Comparison of ENCODE assay signal across 9 mouse cellular contexts in genomic region chr5:31202933-31203332, GRCm38 (mm10). TPM values are rescaled to one million over a fixed set of nuclear protein-coding genes. Genes with fewer than 3 reads are reported as not detected.
DNase-seq lines count a peak whose midpoint lies in the region; ATAC-seq and TF ChIP-seq lines count a peak whose summit lies in the region.
"Had no signal": no experiment of that assay in that cellular context is flagged by ENCODE, and none has a peak within 500 bp of the region (broad histone marks: within the 10 kb centered on the region; RNA-seq: fewer than 3 reads in every experiment).

No protein-coding gene starts in this region.

- no peak for ATAC-seq in heart, embryonic 11.5 days (replicated peaks; ENCODE audit: insufficient number of reproducible peaks, low FRiP score, low TSS enrichment)
- ATAC-seq in G1E (ENCODE audit: extremely low read depth, insufficient number of reproducible peaks, low FRiP score, poor library complexity, severe bottlenecking): no peak

- peak overlapping the region; percentile 86 for H3K27ac ChIP-seq in heart, embryonic 11.5 days (ENCODE audit: low read depth, low read length)
- H3K27ac ChIP-seq in hindbrain, embryonic 10.5 days: peak overlapping the region; percentile 97
- peak overlapping the region; percentile 96 for H3K27ac ChIP-seq in midbrain, embryonic 10.5 days (replicated peaks)

- DNase-seq in heart, postnatal 4 days: no peak
- DNase-seq in G1E (ENCODE audit: low spot score) (no peak), adipocyte (ENCODE audit: low spot score) (no peak)
- no peak for DNase-seq in hindbrain, embryonic 10.5 days (ENCODE audit: low spot score)
- DNase-seq in midbrain, embryonic 10.5 days (ENCODE audit: low spot score): no peak
- no peak for DNase-seq in ovary, postnatal 10 days (ENCODE audit: low spot score)
- DNase-seq in testis, postnatal 10 days (ENCODE audit: low spot score): no peak

- WGBS in heart, embryonic 11.5 days (ENCODE audit: insufficient replicate concordance): 83% methylated on average over 7 of the region's 7 CpGs
- WGBS in hindbrain, embryonic 10.5 days: 88% methylated on average over 7 of the region's 7 CpGs
- WGBS in midbrain, embryonic 10.5 days: 87% methylated on average over 7 of the region's 7 CpGs

- H3K36me3 ChIP-seq in heart, embryonic 11.5 days (ENCODE audit: control insufficient read depth, insufficient read depth, low read length): peaks cover 43% of the 10 kb centered on the region
- H3K36me3 ChIP-seq in G1E (replicated peaks): peaks cover 90% of the 10 kb centered on the region
- peaks cover 84% of the 10 kb centered on the region for H3K36me3 ChIP-seq in hindbrain, embryonic 10.5 days
- H3K36me3 ChIP-seq in midbrain, embryonic 10.5 days: peaks cover 86% of the 10 kb centered on the region

- H3K9me3 ChIP-seq in heart, embryonic 11.5 days (replicated peaks; ENCODE audit: control insufficient read depth, low read length): peaks cover 5% of the 10 kb centered on the region
- H3K9me3 ChIP-seq in G1E (replicated peaks): no peaks in the 10 kb centered on the region
- H3K9me3 ChIP-seq in hindbrain, embryonic 10.5 days: peaks cover 5% of the 10 kb centered on the region
- peaks cover 6% of the 10 kb centered on the region for H3K9me3 ChIP-seq in midbrain, embryonic 10.5 days (replicated peaks)

- no peak for TF ChIP-seq CTCF in G1E (IDR thresholded peaks at IDR 0.05; ENCODE audit: low read depth, low read length)

- peak overlapping the region; percentile 73 for H3K4me3 ChIP-seq in heart, embryonic 11.5 days (ENCODE audit: low read depth, low read length)
- H3K4me3 ChIP-seq in G1E (ENCODE audit: low read depth, low read length): peak overlapping the region; percentile 84
- peak overlapping the region; percentile 83 for H3K4me3 ChIP-seq in hindbrain, embryonic 10.5 days
- H3K4me3 ChIP-seq in midbrain, embryonic 10.5 days: peak overlapping the region; percentile 84

- H3K4me2 ChIP-seq in heart, embryonic 11.5 days: peak overlapping the region; percentile 89

- H3K9ac ChIP-seq in heart, embryonic 11.5 days (ENCODE audit: low read depth, low read length): peak overlapping the region; percentile 76

- H3K27me3 ChIP-seq in heart, embryonic 11.5 days (ENCODE audit: control insufficient read depth, insufficient read depth, low read length): no peaks in the 10 kb centered on the region
- no peaks in the 10 kb centered on the region for H3K27me3 ChIP-seq in G1E (ENCODE audit: insufficient read depth, low read length)
- no peaks in the 10 kb centered on the region for H3K27me3 ChIP-seq in hindbrain, embryonic 10.5 days (ENCODE audit: insufficient read depth, poor library complexity, severe bottlenecking)
- H3K27me3 ChIP-seq in midbrain, embryonic 10.5 days (ENCODE audit: low read depth, poor library complexity, severe bottlenecking): no peaks in the 10 kb centered on the region
- H3K27me3 ChIP-seq: Patski had no signal

- H3K4me1 ChIP-seq in heart, embryonic 11.5 days (ENCODE audit: control insufficient read depth, insufficient read depth, low read length): peaks cover 9% of the 10 kb centered on the region; the same call in 1 of the 2 replicates
- H3K4me1 ChIP-seq in G1E (ENCODE audit: insufficient read depth, low read depth, low read length): peaks cover 60% of the 10 kb centered on the region
- H3K4me1 ChIP-seq in hindbrain, embryonic 10.5 days (replicated peaks): peaks cover 24% of the 10 kb centered on the region
- peaks cover 27% of the 10 kb centered on the region for H3K4me1 ChIP-seq in midbrain, embryonic 10.5 days

RNA-seq across cellular contexts. Expression of gene Zfp513, which starts 0.8 kb away (rescaled TPM):
- polyA plus RNA-seq in heart, embryonic 11.5 days (2014; fragmentation: Nextera tagmentation; extraction: Ambion mirVana): 4.8 and 5.0 TPM in 2 replicates
- total RNA-seq in heart, postnatal 4 days (2021): 10 to 100 TPM; 13.7 to 14.4 TPM
- total RNA-seq in G1E (2014; fragmentation: Nextera tagmentation): 9.4 and 12.2 TPM in 2 replicates
- 7.0 and 7.6 TPM in 2 replicates for total RNA-seq in G1E (2017)
- polyA plus RNA-seq in G1E (2012): 35.7 and 48.2 TPM in 2 replicates
- polyA plus RNA-seq in hindbrain, embryonic 10.5 days (2016; fragmentation: Nextera tagmentation; extraction: Ambion mirVana): 12.7 and 15.0 TPM in 2 replicates
- 11.5 and 13.8 TPM in 2 replicates for polyA plus RNA-seq in midbrain, embryonic 10.5 days (2016; fragmentation: Nextera tagmentation; extraction: Ambion mirVana)

RNA-seq across cellular contexts. Expression of gene Eif2b4, which starts 9.7 kb away (rescaled TPM):
- polyA plus RNA-seq in heart, embryonic 11.5 days (2014; fragmentation: Nextera tagmentation; extraction: Ambion mirVana): 56.7 and 58.6 TPM in 2 replicates
- 10 to 100 TPM; 38.6 to 39.4 TPM for total RNA-seq in heart, postnatal 4 days (2021)
- 43.3 and 104 TPM in 2 replicates for total RNA-seq in G1E (2014; fragmentation: Nextera tagmentation)
- total RNA-seq in G1E (2017): 43.6 and 49.3 TPM in 2 replicates
- polyA plus RNA-seq in G1E (2012): 139 and 201 TPM in 2 replicates
- 85.2 and 99.3 TPM in 2 replicates for polyA plus RNA-seq in hindbrain, embryonic 10.5 days (2016; fragmentation: Nextera tagmentation; extraction: Ambion mirVana)
- polyA plus RNA-seq in midbrain, embryonic 10.5 days (2016; fragmentation: Nextera tagmentation; extraction: Ambion mirVana): 86.3 and 87.7 TPM in 2 replicates

RNA-seq across cellular contexts. Expression of gene Snx17, which starts 9.9 kb away (rescaled TPM):
- 115 and 122 TPM in 2 replicates for polyA plus RNA-seq in heart, embryonic 11.5 days (2014; fragmentation: Nextera tagmentation; extraction: Ambion mirVana)
- 10 to 100 TPM; 88.3 to 88.7 TPM for total RNA-seq in heart, postnatal 4 days (2021)
- total RNA-seq in G1E (2014; fragmentation: Nextera tagmentation): 35.3 and 42.8 TPM in 2 replicates
- total RNA-seq in G1E (2017): 56.5 and 65.1 TPM in 2 replicates
- polyA plus RNA-seq in G1E (2012): 36.0 and 37.0 TPM in 2 replicates
- polyA plus RNA-seq in hindbrain, embryonic 10.5 days (2016; fragmentation: Nextera tagmentation; extraction: Ambion mirVana): 128 and 138 TPM in 2 replicates
- 139 and 153 TPM in 2 replicates for polyA plus RNA-seq in midbrain, embryonic 10.5 days (2016; fragmentation: Nextera tagmentation; extraction: Ambion mirVana)

RNA-seq across cellular contexts. Expression of gene Ppm1g, which starts 17.6 kb away (rescaled TPM):
- 103 and 116 TPM in 2 replicates for polyA plus RNA-seq in heart, embryonic 11.5 days (2014; fragmentation: Nextera tagmentation; extraction: Ambion mirVana)
- total RNA-seq in heart, postnatal 4 days (2021): 10 to 100 TPM; 94.7 to 97.0 TPM
- 168 and 173 TPM in 2 replicates for total RNA-seq in G1E (2014; fragmentation: Nextera tagmentation)
- total RNA-seq in G1E (2017): 158 and 176 TPM in 2 replicates
- 297 and 362 TPM in 2 replicates for polyA plus RNA-seq in G1E (2012)
- polyA plus RNA-seq in hindbrain, embryonic 10.5 days (2016; fragmentation: Nextera tagmentation; extraction: Ambion mirVana): 172 and 197 TPM in 2 replicates
- polyA plus RNA-seq in midbrain, embryonic 10.5 days (2016; fragmentation: Nextera tagmentation; extraction: Ambion mirVana): 195 and 214 TPM in 2 replicates

RNA-seq across cellular contexts. Expression of gene Gtf3c2, which starts 23.0 kb away (rescaled TPM):
- 48.2 and 50.8 TPM in 2 replicates for polyA plus RNA-seq in heart, embryonic 11.5 days (2014; fragmentation: Nextera tagmentation; extraction: Ambion mirVana)
- total RNA-seq in heart, postnatal 4 days (2021): 10 to 100 TPM; 47.3 to 55.7 TPM
- total RNA-seq in G1E (2014; fragmentation: Nextera tagmentation) (161 and 164 TPM in 2 replicates), G1E (2017) (51.1 and 65.1 TPM in 2 replicates)
- polyA plus RNA-seq in G1E (2012): 57.0 and 88.3 TPM in 2 replicates
- polyA plus RNA-seq in hindbrain, embryonic 10.5 days (2016; fragmentation: Nextera tagmentation; extraction: Ambion mirVana): 105 and 118 TPM in 2 replicates
- polyA plus RNA-seq in midbrain, embryonic 10.5 days (2016; fragmentation: Nextera tagmentation; extraction: Ambion mirVana): 120 and 124 TPM in 2 replicates
